Comparison of ENCODE assay signal across 15 mouse cellular contexts in the genomic region with DNA sequence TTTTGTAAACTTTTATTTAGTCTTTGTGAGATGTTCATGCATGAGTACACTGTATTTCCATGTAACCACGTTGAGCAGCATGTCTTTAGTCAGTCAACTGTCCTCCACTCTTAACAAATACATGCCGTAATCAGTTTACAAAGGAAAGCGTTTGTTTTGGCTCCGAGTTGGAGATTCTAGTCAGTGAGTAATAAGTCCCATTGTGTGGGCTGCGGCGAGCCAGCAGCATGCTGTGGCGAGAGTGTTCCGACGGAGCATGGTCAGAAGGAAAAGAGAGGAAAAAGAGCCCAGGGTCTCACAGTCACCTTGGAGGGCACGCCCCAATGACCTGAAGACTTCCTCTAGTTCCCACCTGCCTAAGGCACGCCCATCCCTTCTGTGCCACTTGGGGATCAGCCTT.
DNase-seq lines count a peak whose midpoint lies in the region; ATAC-seq and TF ChIP-seq lines count a peak whose summit lies in the region.
"Had no signal": no experiment of that assay in that cellular context is flagged by ENCODE, and none has a peak within 500 bp of the region (broad histone marks: within the 10 kb centered on the region; RNA-seq: fewer than 3 reads in every experiment).

No protein-coding gene starts in this region.

- H3K9ac ChIP-seq in liver, adult 2 months (ENCODE audit: low read depth, low read length), result no peak overlapping the region
- H3K9ac ChIP-seq in liver, embryonic 12.5 days, result no peak overlapping the region
- H3K9ac ChIP-seq: intestine, embryonic 15.5 days; midbrain, embryonic 13.5 days had no signal

- no peak overlapping the region for H3K4me2 ChIP-seq in liver, embryonic 12.5 days
- peak overlapping the region; percentile 60 for H3K4me2 ChIP-seq in myocyte (ENCODE audit: low read depth)
- H3K4me2 ChIP-seq: intestine, embryonic 15.5 days; midbrain, embryonic 13.5 days had no signal

- peak; percentile 62 for ATAC-seq in frontal cortex, adult (ENCODE audit: low TSS enrichment)
- no peak for ATAC-seq in liver, embryonic 12.5 days
- ATAC-seq: forebrain, embryonic 16.5 days; intestine, embryonic 15.5 days; midbrain, embryonic 13.5 days had no signal

- no peaks in the 10 kb centered on the region for H3K36me3 ChIP-seq in liver, adult 2 months (ENCODE audit: control insufficient read depth, insufficient read depth, low read length)
- H3K36me3 ChIP-seq in liver, embryonic 12.5 days, result no peaks in the 10 kb centered on the region
- peaks cover 21% of the 10 kb centered on the region for H3K36me3 ChIP-seq in myocyte (ENCODE audit: control insufficient read depth, insufficient read depth)

- no peak overlapping the region for H3K4me3 ChIP-seq in liver, adult 2 months (ENCODE audit: insufficient read depth, low read depth, low read length)
- H3K4me3 ChIP-seq in liver, embryonic 12.5 days, result no peak overlapping the region
- H3K4me3 ChIP-seq in embryonic fibroblast, embryonic 13.5 days (ENCODE audit: insufficient read depth, low read length), result no peak overlapping the region
- H3K4me3 ChIP-seq in myocyte, result no peak overlapping the region
- H3K4me3 ChIP-seq: intestine, embryonic 15.5 days; midbrain, embryonic 13.5 days had no signal

- 33% methylated on average over 11 of the region's 11 CpGs for WGBS in liver, adult 2 months
- 75% methylated on average over 11 of the region's 11 CpGs for WGBS in liver, embryonic 12.5 days (ENCODE audit: insufficient replicate concordance)

- H3ac ChIP-seq in myocyte (ENCODE audit: control insufficient read depth, insufficient read length), result no peak overlapping the region

- H3K4me1 ChIP-seq in liver, adult 2 months (ENCODE audit: control insufficient read depth, insufficient read depth, low read length), result no peaks in the 10 kb centered on the region
- no peaks in the 10 kb centered on the region for H3K4me1 ChIP-seq in liver, embryonic 12.5 days
- H3K4me1 ChIP-seq in embryonic fibroblast, embryonic 13.5 days (ENCODE audit: control insufficient read depth, insufficient read depth, low read length), result peaks cover 8% of the 10 kb centered on the region
- H3K4me1 ChIP-seq: intestine, embryonic 15.5 days had no signal

- no peak for DNase-seq in frontal cortex, postnatal 14 days (ENCODE audit: low spot score in 2 of 2)
- peak; percentile 32 for DNase-seq in liver, adult 2 months (ENCODE audit: extremely low read depth, low read depth, low spot score)
- DNase-seq in embryo, embryonic 10 days (ENCODE audit: low spot score), result no peak
- no peak for DNase-seq in right cerebral cortex, adult 18-20 months
- DNase-seq: gastrocnemius, postnatal 36 days; heart, postnatal 14 days; layer of hippocampus, postnatal 36 days; left cerebral cortex, postnatal 4 days had no signal

- H3K27me3 ChIP-seq in liver, adult 2 months (ENCODE audit: control insufficient read depth, insufficient read depth, low read length), result peaks cover 3% of the 10 kb centered on the region; the same call in 1 of the 2 replicates
- no peaks in the 10 kb centered on the region for H3K27me3 ChIP-seq in liver, embryonic 12.5 days (replicated peaks)
- H3K27me3 ChIP-seq in myocyte (ENCODE audit: control insufficient read depth, insufficient read depth, insufficient read length), result no peaks in the 10 kb centered on the region
- H3K27me3 ChIP-seq: intestine, embryonic 15.5 days; midbrain, embryonic 13.5 days had no signal

- H3K27ac ChIP-seq in liver, adult 2 months (replicated peaks; ENCODE audit: insufficient read depth, low read depth, low read length), result no peak overlapping the region
- H3K27ac ChIP-seq in liver, embryonic 12.5 days, result no peak overlapping the region
- peak overlapping the region; percentile 20; the same call in 1 of the 2 replicates for H3K27ac ChIP-seq in embryonic fibroblast, embryonic 13.5 days (ENCODE audit: insufficient read depth, low read length)
- H3K27ac ChIP-seq: intestine, embryonic 15.5 days; midbrain, embryonic 13.5 days had no signal

- no peak for TF ChIP-seq CTCF in liver, adult 2 months (IDR thresholded peaks at IDR 0.05; ENCODE audit: low read depth, low read length)
- no peak for TF ChIP-seq CTCF in embryonic fibroblast, embryonic 13.5 days (IDR thresholded peaks at IDR 0.05; ENCODE audit: borderline replicate concordance, insufficient read depth, low read length)

- H3K9me3 ChIP-seq in liver, embryonic 12.5 days (replicated peaks), result no peaks in the 10 kb centered on the region
- H3K9me3 ChIP-seq: intestine, embryonic 15.5 days; midbrain, embryonic 13.5 days had no signal

- H3K79me2 ChIP-seq in liver, adult 2 months (ENCODE audit: control insufficient read depth, insufficient read depth, low read length), result no peaks in the 10 kb centered on the region
- no peaks in the 10 kb centered on the region for H3K79me2 ChIP-seq in myocyte (ENCODE audit: control insufficient read depth, insufficient read depth)

- TF ChIP-seq POLR2A in liver, adult 2 months (IDR thresholded peaks at IDR 0.05; ENCODE audit: extremely low read depth, insufficient read depth, low read length), result no peak
- TF ChIP-seq POLR2A in embryonic fibroblast, embryonic 13.5 days (IDR thresholded peaks at IDR 0.05; ENCODE audit: low read depth, low read length), result no peak
- no peak for TF ChIP-seq POLR2A in myocyte (IDR thresholded peaks at IDR 0.05; ENCODE audit: insufficient read length, low read depth)

TF ChIP-seq in myocyte, 11 proteins besides CTCF, POLR2A, EP300 and RAD21:
- TF ChIP-seq USF1 (IDR thresholded peaks at IDR 0.05; ENCODE audit: low read depth) (no peak), E2F4 (IDR thresholded peaks at IDR 0.05; ENCODE audit: insufficient read depth) (no peak), SRF (IDR thresholded peaks at IDR 0.05; ENCODE audit: control insufficient read depth, insufficient read length, low read depth) (no peak), TCF3 (IDR thresholded peaks at IDR 0.05; ENCODE audit: insufficient read length, low read depth) (no peak), REST (IDR thresholded peaks at IDR 0.05; ENCODE audit: insufficient read depth, insufficient read length) (no peak), MYOG (IDR thresholded peaks at IDR 0.05; ENCODE audit: control insufficient read depth in 1 of 3, insufficient read depth in 1 of 3, insufficient read length in 2 of 3, low read depth in 2 of 3) (no peak), TCF12 (IDR thresholded peaks at IDR 0.05; ENCODE audit: insufficient read depth, poor library complexity, severe bottlenecking) (no peak), CEBPB (IDR thresholded peaks at IDR 0.05; ENCODE audit: insufficient read depth, poor library complexity, severe bottlenecking) (no peak), MAX (IDR thresholded peaks at IDR 0.05; ENCODE audit: low read depth) (no peak), MYOD1 (IDR thresholded peaks at IDR 0.05; ENCODE audit: control insufficient read depth in 1 of 3, insufficient read length in 2 of 3, low read depth in 2 of 3) (no peak), POLR2AphosphoS2 (IDR thresholded peaks at IDR 0.05; ENCODE audit: insufficient read length, low read depth) (no peak)
TF ChIP-seq in myocyte: peak in this region for 0.
